Mouse (Mus musculus): ENCODE results near the gene Hbq1b.

- TF ChIP-seq CTCF (IDR thresholded peaks at IDR 0.05; ENCODE audit: extremely low read depth, insufficient read depth, insufficient read length, insufficient replicate concordance) (no peak), POLR2A (IDR thresholded peaks at IDR 0.05; ENCODE audit: low read depth, low read length) (no peak)
Measured at GRCm38 (mm10) chr11:32250880-32251763, 35.6 kb upstream of the Hbq1b start.
